Mouse (Mus musculus) mouse trophoblast stem cell (cell line): ENCODE measurements around the gene Tbca.

Source experiments
- in situ Hi-C, 2 experiments: fragments of 300-500 bp; cut with MseI, MboI; formaldehyde crosslinking; loops; 2 replicates in 1 of 2; 3 replicates in 1 of 2; pipeline ENCODE4 v1.15.1; 2025

The Tbca gene

DNA sequence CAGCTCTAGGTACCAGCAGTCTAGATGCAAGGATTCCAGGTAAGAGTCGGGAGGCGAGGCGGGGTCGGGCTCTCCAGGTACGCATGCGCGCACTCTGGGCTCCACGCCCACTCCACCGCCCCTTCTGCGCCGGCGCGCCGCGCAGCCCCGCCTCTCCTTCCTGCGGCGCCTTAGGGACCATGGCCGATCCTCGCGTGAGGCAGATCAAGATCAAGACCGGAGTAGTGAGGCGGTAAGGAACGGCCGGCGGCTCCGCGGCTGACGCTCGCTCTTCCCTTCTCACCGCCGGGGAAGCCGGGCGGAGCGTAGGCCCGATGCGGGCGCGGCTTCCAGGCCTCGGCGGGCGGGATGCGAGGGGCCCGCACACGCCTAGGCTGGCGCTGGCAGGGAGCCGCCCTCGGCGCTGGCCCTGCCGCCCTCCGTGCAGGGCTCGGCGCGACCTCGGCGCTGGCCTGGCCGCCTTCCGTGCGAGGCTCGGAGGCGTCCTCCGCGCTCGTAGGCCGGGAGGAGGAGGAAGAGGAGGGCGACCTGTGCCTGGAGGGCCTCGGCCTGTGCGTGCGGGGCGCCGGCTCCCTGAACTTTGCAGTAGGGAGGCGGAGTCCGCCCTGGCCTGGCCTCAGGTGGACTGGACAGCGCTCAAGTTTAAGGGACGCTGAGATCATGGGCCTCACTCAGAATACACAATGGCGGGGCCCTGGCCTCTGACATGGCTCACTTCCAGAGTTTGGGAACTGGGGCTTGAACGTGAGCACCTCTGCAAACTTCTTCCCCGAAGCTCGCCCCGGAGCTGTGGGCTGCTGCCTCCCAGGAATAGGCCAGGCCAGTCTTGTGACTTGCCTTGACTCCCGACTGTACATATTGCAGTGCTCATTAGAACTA lies at the start of gene Tbca:
Tbca (plus strand) TSS at position 140 of the 879 bp plus-strand sequence.
- in situ Hi-C loops, result no loop called here

DNA sequence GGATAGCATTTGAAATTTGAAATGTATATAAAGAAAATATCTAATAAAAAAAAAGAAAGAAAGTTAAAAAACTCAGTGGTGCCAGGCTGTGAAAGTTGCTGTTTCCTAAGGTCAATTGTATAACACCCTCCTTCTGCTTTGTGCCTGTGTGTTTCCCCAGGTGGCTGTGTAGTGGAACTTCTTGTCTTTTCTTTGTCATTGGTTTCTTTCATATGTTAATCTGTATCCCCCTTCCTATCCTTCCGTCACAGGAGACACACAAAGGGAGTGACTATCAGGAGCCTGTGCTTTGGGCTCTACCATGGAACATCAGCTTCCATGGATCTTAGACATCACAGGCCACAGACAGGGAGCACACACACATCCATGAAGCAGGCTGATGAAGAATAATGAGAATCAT lies 43.5 kb upstream of the Tbca start:
- in situ Hi-C loops, result no loop called here

DNA sequence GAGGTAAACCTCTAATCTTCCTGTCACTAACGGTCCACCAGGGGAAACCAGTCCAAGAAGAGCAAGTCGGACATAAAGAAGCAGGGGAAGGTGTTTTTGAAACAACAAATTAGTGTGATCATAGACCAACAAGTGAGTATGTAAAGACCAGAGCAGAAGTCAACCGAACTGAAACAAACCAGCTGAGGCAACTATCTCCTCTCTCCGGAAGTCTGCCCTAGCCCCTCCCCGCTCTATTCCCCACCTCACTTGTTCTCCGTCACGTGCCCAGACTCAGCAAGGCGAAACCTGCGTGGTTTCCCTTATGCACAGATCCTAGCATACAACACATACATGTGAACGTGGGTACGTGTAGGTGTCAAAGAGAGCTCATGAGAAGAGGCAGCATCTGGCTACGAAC lies 22.9 kb upstream of the Tbca start:
- in situ Hi-C loops, result no loop called here

DNA sequence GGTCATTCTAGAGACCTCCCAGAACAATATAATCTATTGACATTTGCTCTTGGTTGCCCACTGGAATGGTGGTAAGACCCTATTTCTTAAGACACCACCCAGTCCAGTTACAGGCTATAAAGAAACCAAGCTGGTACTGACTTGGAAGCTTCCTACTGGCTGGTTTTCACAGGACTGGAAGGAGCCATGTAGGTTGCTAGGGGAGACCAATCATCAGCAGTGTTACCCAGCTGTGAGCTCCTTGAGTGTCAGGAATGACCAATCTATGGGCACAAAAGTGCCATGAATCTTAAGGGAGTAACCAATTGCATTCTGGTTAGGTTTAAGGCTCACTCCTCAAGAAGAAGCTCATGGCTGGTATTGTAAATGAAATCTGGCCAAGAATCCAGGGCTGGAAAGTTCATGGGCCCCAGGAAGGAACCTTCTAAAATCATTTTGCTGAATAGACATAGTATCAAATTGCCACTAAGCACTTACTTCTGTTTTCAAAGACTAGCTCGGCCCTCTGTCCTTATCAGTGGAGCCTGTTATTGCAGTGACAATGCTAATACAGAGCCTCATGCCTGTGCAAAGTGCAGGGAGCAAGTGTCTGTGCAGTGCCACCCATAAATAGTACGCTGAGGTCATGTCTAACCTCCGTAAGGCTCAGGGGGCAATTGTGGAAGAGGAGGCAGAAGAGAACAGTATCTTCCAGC lies 20.1 kb upstream of the Tbca start:
- in situ Hi-C loops, result no loop called here

DNA sequence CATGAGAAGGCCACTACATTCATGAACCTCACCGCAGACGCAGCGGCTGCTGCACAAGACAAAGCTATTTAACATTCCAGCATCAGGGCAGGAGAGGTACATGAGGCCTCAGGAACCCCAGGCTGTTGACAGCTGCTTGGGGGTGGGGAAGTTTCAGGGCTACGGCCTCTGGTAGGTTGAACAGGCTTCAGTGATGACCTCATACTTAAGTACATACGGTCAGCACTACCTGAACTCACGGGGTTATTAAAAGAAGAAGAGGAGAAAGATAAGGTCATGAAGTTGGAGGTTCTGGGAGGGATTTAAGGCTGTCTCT lies 19.6 kb upstream of the Tbca start:
- in situ Hi-C loops, result no loop called here

DNA sequence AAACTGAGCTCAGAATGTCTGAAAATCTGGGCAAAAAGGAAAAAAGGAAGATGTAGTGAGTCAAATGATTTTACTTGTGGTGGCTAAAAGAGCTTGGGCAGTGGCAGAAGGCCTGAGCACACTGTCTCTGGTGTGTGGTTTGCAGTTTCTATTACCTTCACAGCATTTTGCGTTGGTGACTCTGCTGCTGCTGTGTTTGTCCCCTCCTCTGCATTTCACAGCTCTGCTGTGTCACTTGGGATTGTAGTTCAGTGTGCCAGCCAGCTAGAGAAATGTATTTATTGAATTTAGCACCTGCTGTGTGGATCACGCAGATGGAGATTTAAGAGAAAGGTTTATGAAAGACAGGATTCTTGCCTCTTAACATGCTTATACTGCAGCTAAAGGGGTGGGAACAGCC lies 1.8 kb upstream of the Tbca start:
- in situ Hi-C loops, result no loop called here

DNA sequence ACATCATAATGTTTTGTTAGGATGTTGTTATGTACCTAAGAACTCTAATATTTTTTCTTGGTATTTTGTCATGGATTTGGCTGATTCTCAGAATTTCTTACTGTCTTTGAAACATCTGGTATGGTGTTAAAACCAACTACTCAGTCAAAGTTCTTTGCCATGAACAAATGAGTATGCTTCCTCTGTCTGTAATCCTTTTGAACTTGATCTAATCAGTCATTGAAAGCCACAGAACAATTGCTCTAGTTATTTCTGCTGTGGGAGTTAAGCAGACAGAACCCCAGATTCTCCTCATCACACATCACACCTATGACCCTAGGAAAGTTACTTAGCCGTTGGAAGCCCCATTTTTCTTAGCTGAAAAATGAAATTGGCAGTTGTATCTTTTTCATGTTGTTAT lies 6.0 kb downstream of the Tbca start:
- in situ Hi-C loops, result no loop called here

DNA sequence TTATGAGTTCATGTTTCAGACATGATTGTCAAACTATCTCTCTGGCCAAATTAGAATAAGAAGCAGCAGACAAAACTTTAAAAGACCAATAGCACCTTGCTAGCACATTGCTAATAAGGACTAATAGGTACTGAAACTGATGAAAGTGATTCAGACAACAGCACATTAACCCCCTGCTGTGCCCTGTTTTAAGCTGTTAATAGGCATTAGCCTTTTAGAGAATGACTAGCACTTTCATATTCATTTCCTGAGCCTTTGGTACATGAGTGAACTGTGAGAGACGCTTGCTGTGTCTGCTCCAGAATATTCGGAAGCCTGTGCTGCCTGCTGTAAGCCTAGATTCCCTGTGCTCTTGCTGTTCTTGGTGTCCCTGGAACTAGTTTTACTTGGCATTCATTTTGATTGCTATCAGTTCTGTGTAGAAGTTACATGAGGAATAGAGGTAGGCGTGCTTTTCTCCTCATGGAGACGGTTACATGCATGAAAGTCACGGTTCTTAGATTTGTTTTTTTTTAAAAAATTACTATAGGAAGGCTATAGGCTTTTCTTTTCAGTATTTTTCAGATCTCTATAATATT lies 14.9 kb downstream of the Tbca start:
- in situ Hi-C loops, result no loop called here

DNA sequence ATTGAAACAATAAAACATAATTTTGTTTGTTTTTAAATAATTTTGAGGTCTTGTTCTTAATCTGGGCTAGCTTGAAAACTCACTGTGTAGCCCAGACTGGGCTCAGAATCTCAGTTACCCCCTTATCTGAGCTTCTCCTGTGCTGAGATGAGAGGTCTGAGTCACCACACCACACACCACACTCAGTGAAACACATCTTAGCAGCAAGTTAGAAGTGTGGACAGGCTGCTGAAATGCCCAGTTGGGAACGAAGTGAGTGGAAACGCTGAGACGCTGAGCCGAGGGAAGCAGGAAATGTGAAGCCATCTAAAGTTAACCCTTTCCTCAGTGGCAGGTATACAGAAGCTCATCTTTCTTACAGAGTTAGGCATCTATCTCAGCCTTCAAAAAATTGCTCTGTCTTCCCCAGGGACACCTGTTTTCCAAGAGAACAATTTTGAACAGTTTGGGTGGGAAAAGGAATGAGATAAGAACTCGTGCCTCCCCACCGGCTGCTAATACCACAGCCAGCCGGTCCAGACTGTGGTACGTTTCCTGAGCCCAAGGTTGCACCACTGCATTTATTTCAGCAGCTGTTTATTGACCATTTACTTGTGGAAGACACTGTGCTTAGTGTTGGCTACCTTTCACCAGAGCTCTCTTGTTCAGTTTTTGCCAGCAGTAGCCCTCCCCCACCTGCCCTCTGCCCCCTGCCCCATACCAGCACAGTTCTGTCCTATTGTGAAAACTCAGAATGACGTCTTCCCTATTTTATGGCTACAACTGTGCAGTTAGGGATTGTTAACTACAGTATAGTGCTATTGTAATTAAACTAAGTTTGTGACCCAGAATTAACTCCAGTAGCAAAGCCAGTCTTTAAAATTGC lies 17.8 kb downstream of the Tbca start:
- in situ Hi-C loops, result no loop called here

DNA sequence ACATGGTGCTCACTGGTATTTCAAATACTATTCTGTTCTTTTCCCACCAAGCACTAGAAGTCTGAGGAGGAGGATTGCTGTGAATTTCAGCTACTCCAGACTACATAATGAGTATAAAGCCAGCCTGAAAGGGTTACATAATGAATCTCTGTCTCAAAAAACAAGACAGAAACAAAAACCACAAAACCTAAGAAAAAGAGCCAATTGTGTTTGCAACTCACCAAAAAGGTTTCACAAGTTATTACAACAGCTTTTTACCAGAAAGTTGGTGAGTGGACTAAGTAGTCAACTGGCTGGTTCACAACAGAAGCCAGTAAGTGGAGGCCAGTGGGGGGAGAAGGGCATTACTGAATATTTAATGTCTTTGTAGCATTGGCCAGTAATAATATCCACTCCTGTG lies 19.9 kb downstream of the Tbca start:
- in situ Hi-C loops, result no loop called here

DNA sequence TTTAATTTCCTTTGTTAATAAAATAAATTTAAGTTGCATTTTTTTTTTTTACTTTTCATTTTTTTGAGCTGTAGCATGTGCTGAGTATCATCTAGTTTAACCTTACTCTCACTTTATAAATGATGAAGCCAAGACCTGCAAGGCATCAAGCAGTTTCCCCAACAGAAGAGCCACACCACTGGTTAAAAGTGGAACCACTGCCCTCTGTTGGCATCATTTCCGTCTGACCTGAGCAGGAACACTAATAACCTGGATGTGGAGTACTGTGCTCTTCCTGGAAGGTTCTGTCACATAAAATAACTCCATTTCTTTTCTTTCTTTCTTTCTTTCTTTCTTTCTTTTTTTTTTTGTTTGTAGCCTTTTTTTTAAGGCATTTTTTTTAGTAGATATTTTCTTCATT lies 21.0 kb downstream of the Tbca start:
- in situ Hi-C loops, result no loop called here

DNA sequence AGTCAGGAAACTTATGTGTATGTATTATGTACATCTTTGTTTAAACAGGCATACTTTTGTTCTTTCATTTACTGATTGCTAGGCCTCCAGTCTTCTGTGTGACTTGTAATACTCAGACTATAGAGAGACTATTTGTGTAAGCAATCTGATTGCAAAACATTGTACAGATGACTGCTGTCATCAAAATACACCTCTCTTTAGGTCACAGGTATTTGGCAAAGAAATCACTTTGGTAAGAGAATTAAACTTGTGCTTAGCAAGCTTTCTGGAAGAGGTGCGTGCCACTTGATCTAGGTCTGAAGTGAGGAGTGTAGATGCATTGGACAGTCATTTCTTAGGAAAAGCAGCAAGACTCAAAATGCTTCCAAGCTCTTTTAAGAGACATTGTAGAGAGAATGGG lies 22.7 kb downstream of the Tbca start:
- in situ Hi-C loops, result no loop called here

DNA sequence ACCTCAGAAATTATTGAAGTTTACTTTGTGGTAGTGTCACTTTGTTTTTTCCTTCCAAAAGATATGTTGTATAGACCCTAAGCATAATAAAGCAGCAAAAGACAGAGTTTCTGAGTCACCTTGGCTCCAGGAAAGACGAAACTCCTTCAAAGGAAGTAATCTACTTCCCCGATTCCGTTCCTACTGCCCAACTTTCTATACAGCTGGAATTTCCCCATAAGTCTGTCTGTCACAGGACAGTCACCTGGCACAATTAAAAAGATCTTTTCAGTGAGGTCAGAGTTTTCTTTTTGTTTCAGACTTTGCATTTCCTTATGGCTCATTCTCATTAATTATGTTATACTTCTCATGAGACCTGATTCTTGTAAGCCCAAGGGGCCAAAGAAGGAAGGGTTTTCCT lies 25.1 kb downstream of the Tbca start:
- in situ Hi-C loops, result no loop called here

DNA sequence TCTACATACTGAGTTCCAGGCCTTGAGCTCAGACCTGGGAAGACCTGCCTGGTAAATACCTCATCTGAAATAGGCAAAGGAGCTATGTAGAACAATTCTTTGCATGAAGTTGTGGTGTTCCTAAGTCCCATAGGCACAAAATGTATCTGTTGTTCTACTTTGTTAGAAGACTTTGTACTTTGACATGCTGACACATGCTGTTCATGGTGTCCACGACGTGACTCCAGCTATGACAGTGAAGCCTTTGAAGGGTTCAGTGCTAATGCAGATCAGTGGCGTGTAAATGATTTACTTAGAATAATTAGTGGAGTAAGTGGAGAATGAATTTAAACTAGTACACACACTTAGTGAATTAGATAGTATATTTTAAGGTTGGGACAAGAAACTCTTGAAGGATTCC lies 31.8 kb downstream of the Tbca start:
- in situ Hi-C loops, result no loop called here

DNA sequence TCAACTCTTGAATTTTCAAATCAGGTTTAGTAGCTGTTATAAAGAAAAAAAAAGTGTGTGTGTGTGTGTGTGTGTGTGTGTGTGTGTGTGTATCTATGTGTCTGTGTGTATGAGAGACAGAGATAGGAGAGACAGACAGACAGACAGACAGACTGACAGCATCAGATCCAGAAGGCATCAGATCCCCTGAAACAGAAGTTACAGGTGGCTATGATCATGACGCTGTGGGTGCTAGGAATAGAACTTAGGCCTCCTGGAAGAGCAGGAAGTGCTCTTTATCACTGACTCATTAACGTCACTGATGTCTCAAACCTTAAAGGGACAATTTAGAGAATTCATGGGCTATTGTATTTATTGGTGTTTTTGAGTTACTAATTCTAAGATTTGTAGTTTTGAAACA lies 32.2 kb downstream of the Tbca start:
- in situ Hi-C loops, result no loop called here

DNA sequence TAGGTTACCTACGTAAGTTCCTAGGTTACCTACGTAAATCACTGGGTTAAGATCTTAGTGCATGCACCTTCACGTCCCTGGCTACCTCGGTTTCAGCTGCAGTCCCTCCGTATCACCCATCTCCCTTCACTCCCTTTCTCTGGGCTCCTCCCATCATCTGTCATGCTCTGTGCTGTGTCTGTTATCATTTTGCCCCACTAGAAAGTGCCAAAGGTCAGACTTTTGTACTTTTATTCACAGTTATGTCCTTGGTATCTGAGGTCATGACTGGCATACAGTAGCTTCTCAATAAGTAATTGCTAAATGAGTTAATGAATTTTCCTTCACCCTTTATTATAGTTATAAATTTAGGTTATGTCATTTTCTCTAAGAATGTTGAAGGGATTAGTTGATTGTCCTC lies 37.7 kb downstream of the Tbca start:
- in situ Hi-C loops, result no loop called here

DNA sequence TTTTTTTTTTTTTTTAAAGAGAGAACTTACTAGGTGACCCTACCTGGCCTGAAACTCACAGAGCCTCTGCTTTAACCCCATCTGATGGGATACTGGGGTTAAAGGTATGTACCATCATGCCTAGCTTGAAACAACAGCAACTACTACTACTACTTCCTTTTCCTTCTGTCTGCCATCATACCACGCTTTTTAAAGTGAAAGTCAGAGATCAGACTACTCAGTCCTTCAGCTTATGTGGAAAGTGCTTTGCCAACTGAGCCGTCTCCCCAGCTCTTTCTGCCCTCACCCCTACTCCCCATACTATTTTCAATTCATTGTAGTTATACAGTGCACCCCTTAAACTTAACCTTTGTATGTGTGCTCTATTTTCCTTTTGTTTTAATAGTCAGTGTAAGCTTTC lies 38.3 kb downstream of the Tbca start:
- in situ Hi-C loops, result no loop called here

DNA sequence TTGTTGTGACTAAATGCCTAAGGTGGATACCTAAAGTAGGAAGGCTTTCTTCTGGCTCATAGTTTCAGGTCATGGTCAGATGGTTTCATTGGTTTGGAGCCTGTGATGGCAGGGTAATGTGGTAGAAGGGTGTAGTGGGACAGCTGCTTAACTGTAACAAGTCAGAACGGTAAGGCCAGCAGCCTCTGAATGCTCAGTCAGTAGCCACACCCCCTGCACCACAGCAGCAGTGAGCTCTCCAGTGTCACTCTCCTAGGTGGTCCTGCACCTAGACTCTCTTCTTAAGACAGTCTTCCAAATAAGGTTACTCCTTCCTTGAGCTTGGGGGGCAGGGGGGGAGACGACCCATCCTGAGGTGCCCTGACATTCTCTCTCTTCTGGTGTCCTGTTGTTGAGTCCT lies 39.1 kb downstream of the Tbca start:
- in situ Hi-C loops, result no loop called here

DNA sequence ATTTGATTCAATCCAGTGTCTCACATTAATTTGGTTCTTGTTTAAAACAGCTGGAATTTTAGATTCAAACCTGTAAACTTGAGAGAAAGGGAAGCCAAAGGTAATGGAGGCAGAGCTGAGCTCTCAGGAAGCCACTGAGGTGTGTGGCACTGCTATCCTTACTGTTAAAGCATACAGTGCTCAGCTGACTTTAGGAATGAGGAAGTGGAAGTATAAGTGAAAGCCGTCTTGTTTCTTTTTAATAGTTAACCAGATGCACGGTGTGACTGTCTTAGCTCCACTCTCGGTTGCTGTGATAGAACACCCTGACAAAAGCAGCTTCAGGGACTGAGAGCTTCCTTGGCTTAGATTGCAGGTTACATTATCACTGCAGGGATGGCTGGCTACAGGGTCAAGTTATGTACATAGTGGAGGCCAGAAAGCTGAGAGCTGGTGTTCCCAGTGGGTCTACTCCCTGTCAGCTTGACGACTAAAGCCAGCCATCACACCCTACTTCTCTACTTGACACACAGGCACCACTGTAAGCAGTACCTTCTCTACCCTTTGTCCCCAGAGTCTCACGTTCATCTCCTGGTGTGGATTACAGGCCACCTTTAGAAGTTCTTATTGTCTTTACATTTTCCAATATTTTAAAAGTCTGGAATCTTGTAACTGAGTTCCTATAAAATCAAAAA lies 49.5 kb downstream of the Tbca start:
- in situ Hi-C loops, result no loop called here

DNA sequence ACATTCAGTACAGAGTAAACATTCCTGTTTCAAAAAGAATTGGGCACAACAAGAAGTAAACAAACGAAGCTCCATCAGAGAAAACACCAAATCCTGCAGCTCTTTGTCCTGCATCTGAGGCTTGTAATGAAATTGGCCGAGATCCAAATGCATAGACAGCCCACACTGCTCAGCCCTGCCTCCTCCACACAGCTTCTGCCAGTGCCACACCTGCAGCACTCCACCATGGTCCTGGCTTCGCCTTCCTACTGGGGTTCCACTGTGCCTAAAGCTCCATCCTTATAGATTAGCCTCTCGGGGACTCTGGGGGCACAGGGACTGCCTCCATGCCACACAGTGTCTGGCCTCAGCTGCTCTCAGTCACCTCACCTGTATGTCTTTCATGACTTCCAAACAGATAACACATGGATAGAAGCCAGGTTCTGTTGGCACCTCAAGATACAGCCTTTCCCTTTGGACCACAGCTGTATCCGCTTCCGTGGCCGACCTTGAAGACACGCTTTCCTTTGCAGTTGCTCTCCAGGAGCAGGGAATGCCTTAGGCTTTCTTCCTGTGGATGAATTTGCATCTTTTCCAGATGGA lies 50.1 kb downstream of the Tbca start:
- in situ Hi-C loops, result no loop called here

DNA sequence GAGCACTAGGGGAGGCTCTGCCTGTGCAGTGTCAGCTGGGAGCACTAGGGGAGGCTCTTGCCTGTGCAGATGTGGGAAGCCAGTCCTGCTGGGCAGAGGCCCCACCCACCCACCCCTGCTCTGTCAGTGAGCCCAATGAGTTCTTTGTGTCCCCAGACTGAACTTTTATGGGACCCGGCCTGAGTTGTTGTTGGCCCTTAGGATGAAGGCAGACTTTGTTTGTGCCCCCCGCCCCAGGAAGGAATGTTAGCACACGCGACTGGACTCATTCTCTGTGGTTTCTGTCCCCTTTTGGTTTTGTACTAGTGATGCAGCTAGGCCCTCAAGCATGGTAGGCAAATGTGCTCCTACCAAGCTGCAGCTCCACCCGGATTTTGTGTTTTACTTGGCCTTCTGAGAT lies 54.5 kb downstream of the Tbca start:
- in situ Hi-C loops, result no loop called here
